Mouse (Mus musculus) liver, embryonic 14.5 days (tissue): ENCODE measurements around the gene Efr3b.
"Not testable (repeated sequence)": the region's sequence is repeated elsewhere in the genome, so short reads cannot be mapped to it uniquely, and the experiment has no call there.

Source experiments
- CTCF ChIP-seq: IDR thresholded peaks from 2 replicates; pipeline ENCODE4 v1.5.1; 2016; ENCODE audit warnings: antibody characterized with exemption, low read depth, control low read depth
- EP300 ChIP-seq: IDR thresholded peaks from 2 replicates; pipeline ENCODE4 v1.6.1; 2016; ENCODE audit warnings: antibody characterized with exemption, low read depth

DNA sequence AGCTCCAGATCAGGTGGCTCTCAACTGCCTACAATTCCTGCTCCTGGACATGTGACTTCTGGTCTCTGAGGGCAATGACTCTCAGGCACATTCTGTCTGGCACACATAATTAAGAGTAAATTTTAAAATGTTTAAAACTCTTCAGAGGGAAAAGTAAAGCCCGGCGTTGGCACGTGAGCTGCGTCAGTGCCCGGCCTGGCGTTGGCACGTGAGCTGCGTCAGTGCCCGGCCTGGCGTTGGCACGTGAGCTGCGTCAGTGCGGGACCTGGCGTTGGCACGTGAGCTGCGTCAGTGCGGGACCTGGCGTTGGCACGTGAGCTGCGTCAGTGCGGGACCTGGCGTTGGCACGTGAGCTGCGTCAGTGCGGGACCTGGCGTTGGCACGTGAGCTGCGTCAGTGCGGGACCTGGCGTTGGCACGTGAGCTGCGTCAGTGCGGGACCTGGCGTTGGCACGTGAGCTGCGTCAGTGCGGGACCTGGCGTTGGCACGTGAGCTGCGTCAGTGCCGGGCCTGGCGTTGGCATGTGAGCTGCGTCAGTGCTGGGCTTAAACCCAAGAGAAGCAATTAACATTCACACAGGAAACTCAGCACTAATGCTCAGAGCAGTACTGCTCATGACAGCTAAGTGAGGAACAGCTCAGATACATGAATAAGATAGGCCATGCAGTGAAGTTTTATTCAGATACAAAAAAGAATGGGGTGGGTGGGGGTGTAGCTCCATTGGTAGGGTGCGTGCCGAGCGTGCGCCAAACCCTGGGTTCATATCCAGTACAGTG is 108.4 kb downstream of the Efr3b start:
- TF ChIP-seq CTCF, EP300: not testable (repeated sequence)
